In the genomic region with DNA sequence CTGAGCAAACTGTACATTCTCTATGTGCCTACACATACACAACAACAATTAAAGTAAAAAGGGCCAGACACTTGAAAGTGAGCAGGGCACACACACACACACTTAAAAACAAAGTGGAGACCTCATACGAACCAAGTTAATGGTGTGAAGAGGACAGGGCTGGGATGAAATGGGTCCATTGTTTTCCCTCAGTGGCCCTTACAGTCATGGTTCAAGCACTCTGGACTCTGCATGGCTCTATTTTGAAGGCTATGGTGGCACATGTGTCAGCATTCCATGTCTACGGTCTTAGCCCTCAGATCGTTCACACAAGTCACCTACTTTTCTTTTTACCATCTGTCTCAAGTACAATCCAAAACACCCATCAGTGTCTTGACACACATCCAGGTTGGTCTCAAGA, we compare ENCODE assay signal across 18 mouse cellular contexts.
"Had no signal": no experiment of that assay in that cellular context is flagged by ENCODE, and none has a peak within 500 bp of the region (broad histone marks: within the 10 kb centered on the region; RNA-seq: fewer than 3 reads in every experiment).

No protein-coding gene starts in this region.

- H3K36me3 ChIP-seq: midbrain, embryonic 10.5 days; midbrain, embryonic 13.5 days; midbrain, embryonic 15.5 days; neural tube, embryonic 13.5 days; neural tube, embryonic 15.5 days had no signal

- H3K4me2 ChIP-seq: lung, embryonic 14.5 days; midbrain, embryonic 13.5 days; midbrain, embryonic 15.5 days; neural tube, embryonic 13.5 days; neural tube, embryonic 15.5 days had no signal

- H3K27ac ChIP-seq: midbrain, embryonic 10.5 days; midbrain, embryonic 13.5 days; midbrain, embryonic 15.5 days; neural tube, embryonic 13.5 days; neural tube, embryonic 15.5 days had no signal

- H3K27me3 ChIP-seq: midbrain, embryonic 13.5 days; midbrain, embryonic 15.5 days; neural tube, embryonic 13.5 days; neural tube, embryonic 15.5 days had no signal

- H3K9me3 ChIP-seq: midbrain, embryonic 10.5 days; midbrain, embryonic 13.5 days; midbrain, embryonic 15.5 days; neural tube, embryonic 13.5 days; neural tube, embryonic 15.5 days had no signal

- H3K9ac ChIP-seq: lung, embryonic 14.5 days; midbrain, embryonic 13.5 days; midbrain, embryonic 15.5 days; neural tube, embryonic 13.5 days; neural tube, embryonic 15.5 days had no signal

- H3K4me3 ChIP-seq: midbrain, embryonic 10.5 days; midbrain, embryonic 13.5 days; midbrain, embryonic 15.5 days; myocyte; neural tube, embryonic 13.5 days; neural tube, embryonic 15.5 days had no signal

- DNase-seq: lung, adult 18-20 months; lung, embryonic 14.5 days; lung, postnatal 10 days; lung, postnatal 4 days; retina, postnatal 1 day; right cerebral cortex, adult 18-20 months; right cerebral cortex, postnatal 25 days; right cerebral cortex, postnatal 4 days; spleen, adult 18-20 months; thymus, adult 18-20 months; thymus, postnatal 14 days; thymus, postnatal 36 days had no signal

- ATAC-seq: midbrain, embryonic 13.5 days; midbrain, embryonic 15.5 days had no signal

- H3K4me1 ChIP-seq: midbrain, embryonic 15.5 days; neural tube, embryonic 13.5 days; neural tube, embryonic 15.5 days had no signal
